Mouse (Mus musculus) midbrain, embryonic 13.5 days (tissue): ENCODE results near the gene Gm28308. TPM values are rescaled to one million over a fixed set of nuclear protein-coding genes. Genes with fewer than 3 reads are reported as not detected.
A peak's percentile ranks its signal among the peaks of the same experiment; 100 is the strongest.

Experiments
- ATAC-seq: fragments of 200-750 bp; cut with Nextera tagmentation; 2 replicates; pipeline ENCODE4 v1.8.0; 2017; ENCODE audit warnings: mild to moderate bottlenecking, moderate TSS enrichment, moderate library complexity
- H3K27ac ChIP-seq: fragments of 300-500 bp; sonication (generic); 2 replicates; pipeline ENCODE4 v1.5.1; 2015; ENCODE audit warnings: inconsistent platforms, mild to moderate bottlenecking, moderate library complexity
- H3K27me3 ChIP-seq: fragments of 300-500 bp; sonication (generic); 2 replicates; pipeline ENCODE4 v1.6.1; 2015; ENCODE audit warnings: mild to moderate bottlenecking, inconsistent platforms
- H3K36me3 ChIP-seq: fragments of 300-500 bp; sonication (generic); 2 replicates; pipeline ENCODE4 v1.6.1; 2015; ENCODE audit warnings: mild to moderate bottlenecking, inconsistent platforms
- H3K4me1 ChIP-seq: fragments of 300-500 bp; sonication (generic); replicated peaks from 2 replicates; pipeline ENCODE4 v1.6.1; 2015; ENCODE audit warnings: inconsistent platforms
- H3K4me2 ChIP-seq: fragments of 300-500 bp; sonication (generic); replicated peaks from 2 replicates; pipeline ENCODE4 v1.6.1; 2015; ENCODE audit warnings: moderate library complexity, mild to moderate bottlenecking, inconsistent platforms
- H3K4me3 ChIP-seq: fragments of 300-500 bp; sonication (generic); replicated peaks from 2 replicates; pipeline ENCODE4 v1.5.1; 2015; ENCODE audit warnings: mild to moderate bottlenecking, inconsistent platforms
- H3K9ac ChIP-seq: fragments of 300-500 bp; sonication (generic); replicated peaks from 2 replicates; pipeline ENCODE4 v1.6.1; 2015; ENCODE audit warnings: mild to moderate bottlenecking, inconsistent platforms
- H3K9me3 ChIP-seq: fragments of 300-500 bp; sonication (generic); 2 replicates; pipeline ENCODE4 v1.6.1; 2016; ENCODE audit warnings: mild to moderate bottlenecking, inconsistent platforms
- WGBS: fragments of 180-500 bp; shearing (Covaris S2); methylation state at CpG from one replicate; pipeline ENCODE4 v1.1.7; 2015; 5-methylcytosine and 5-hydroxymethylcytosine counted together
- polyA plus RNA-seq: library from polyadenylated mRNA; unstranded; fragments of >200 nt; fragmentation: Nextera tagmentation; extraction: Ambion mirVana; gene quantifications from 2 replicates; pipeline ENCODE4 v1.2.1, GENCODE M21; 2015

The Gm28308 gene
- polyA plus RNA-seq, 1 experiment from 2014 or later = not detected

DNA sequence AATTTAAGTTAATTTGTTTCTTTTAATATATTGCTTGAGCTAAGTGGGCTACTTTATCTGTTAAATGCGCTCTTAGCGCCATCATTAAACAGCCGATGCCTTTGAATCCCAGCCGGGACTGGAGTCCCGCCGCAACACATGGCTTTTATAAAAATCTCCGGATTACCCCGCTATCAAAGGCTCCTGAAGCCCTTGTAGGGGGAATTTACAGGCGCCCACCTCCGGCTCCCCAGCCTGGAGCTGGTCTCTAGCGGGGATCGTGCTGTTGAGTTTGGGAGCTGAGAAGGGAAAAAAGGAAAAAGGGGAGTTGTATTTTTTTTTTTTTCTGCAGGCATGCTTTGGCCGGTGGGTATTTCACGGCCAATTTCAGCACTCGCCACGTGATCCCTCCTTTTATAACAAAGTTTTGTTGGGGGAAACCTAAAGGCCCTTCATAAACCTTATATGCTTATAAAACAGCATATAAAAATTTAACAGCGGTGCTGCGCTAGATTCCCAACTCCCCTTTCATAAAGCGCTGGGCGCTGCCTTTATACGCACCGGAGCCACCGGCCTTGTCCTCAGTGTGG lies 31.4 kb upstream of the Gm28308 start:
- no peak for ATAC-seq
- Histone ChIP-seq H3K27me3 (peaks cover 100% of the 10 kb centered on the region), H3K9me3 (no peaks in the 10 kb centered on the region), H3K27ac (no peak overlapping the region), H3K9ac (no peak overlapping the region), H3K36me3 (no peaks in the 10 kb centered on the region), H3K4me1 (peaks cover 3% of the 10 kb centered on the region; the same call in 1 of the 2 replicates), H3K4me3 (no peak overlapping the region), H3K4me2 (no peak overlapping the region)
- WGBS = under 1% methylated on average over 23 of the region's 23 CpGs

- H3K4me2 ChIP-seq = no peak overlapping the region
- H3K4me1 ChIP-seq = peaks cover 3% of the 10 kb centered on the region; the same call in 1 of the 2 replicates
- no peak overlapping the region for H3K4me3 ChIP-seq
- no peak overlapping the region for H3K9ac ChIP-seq
- no peak overlapping the region for H3K27ac ChIP-seq
- WGBS = under 1% methylated on average over 12 of the region's 12 CpGs
- H3K27me3 ChIP-seq = peaks cover 99% of the 10 kb centered on the region
- H3K36me3 ChIP-seq = no peaks in the 10 kb centered on the region
- H3K9me3 ChIP-seq = no peaks in the 10 kb centered on the region
- no peak for ATAC-seq
These were observed 30.6 kb upstream of the Gm28308 start for GRCm38 (mm10) chr6:52243681-52244121.

DNA sequence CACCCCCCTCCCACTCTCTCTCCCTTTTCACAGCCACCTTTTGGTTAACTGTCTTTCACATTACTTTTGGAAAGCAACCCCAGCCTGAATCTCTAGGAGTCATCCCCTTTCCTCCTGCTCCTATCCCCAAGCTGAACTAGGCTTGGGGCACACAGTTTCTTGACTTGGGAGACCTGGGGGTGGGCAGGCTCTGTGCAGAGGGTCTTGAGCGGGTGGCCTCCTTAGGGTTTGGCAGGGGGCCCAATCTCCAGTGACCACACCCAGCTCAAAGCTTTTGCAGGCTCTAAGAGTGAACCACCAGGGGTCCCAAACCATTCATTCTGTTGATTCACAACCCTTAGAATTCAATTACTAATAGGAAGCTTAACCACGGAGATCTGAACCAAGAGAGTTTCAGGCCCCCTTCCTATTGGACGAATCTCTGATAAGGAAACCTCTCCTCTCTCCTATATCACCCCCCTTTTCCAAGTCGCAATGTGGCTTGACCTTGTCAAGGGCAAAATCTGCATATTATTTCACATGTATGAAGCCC lies 29.7 kb upstream of the Gm28308 start:
- Histone ChIP-seq H3K9me3 (no peaks in the 10 kb centered on the region), H3K27me3 (peaks cover 99% of the 10 kb centered on the region), H3K4me2 (no peak overlapping the region), H3K4me1 (peaks cover 3% of the 10 kb centered on the region; the same call in 1 of the 2 replicates), H3K36me3 (no peaks in the 10 kb centered on the region), H3K27ac (no peak overlapping the region), H3K9ac (no peak overlapping the region), H3K4me3 (no peak overlapping the region)
- 1% methylated on average over 4 of the region's 4 CpGs for WGBS
- ATAC-seq = no peak

DNA sequence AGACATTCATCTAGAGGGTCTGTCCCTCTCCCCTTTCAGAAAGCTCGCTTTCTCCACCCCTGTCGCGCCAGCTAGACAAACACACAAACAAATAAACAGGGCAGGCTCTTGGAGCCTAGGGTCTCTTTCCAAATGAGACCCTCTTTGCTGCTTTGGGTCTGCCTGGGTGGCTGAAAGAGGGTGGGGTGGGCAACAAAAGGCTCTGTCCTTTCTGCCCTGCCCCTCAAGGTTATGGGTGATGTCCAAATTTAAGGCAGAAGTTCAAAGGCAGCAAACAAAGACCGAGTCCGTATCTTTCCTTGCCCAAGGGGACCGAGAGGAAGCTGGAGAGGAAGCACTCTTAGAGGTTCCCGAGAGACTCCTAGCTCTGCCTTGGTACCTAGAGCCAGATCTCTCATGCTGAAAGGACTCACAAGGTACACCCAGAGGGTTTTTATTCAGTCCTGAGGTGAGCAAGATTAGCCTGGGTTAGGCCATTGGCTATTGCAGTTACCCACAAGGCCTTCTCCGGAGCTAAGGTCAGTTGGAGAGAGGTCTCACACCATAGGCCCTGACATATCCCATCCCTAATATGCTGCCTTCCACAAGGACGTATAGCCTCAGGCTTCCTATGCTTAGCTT lies 28.0 kb upstream of the Gm28308 start:
- H3K4me2 ChIP-seq = no peak overlapping the region
- WGBS = 7% methylated on average over 9 of the region's 9 CpGs
- no peak for ATAC-seq
- H3K36me3 ChIP-seq = no peaks in the 10 kb centered on the region
- H3K27me3 ChIP-seq = peaks cover 99% of the 10 kb centered on the region
- no peak overlapping the region for H3K4me3 ChIP-seq
- peaks cover 3% of the 10 kb centered on the region; the same call in 1 of the 2 replicates for H3K4me1 ChIP-seq
- no peak overlapping the region for H3K27ac ChIP-seq
- H3K9ac ChIP-seq = no peak overlapping the region
- H3K9me3 ChIP-seq = no peaks in the 10 kb centered on the region

DNA sequence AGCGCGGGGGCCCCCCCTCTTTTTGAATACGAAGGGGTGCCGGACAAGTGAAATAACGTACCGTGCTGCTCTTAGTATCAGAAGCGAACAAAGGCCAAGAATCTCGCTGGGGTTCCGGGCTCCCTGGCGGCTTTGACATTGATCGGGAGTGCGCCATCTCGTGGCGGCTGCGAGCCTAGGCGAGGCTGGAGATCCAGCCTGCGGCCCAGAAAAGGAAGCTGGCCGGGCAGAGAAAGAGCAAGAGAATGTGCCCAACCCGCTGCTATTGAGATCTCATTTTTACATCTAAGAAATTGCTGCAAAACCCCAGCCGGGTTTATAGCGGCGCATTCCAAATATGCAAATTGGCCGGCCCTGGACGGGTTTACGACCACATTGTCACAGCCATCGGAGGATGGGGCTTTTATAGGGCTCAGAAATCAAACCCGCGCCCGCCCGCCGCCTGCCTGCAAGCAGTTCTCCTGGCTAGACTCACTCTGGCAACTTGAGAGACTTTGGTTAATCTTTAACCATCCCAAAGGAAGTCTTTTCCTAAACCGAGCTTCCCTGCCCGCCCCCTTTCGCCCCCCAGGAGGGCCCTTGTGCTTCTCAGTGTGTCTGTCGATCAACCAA lies 27.4 kb upstream of the Gm28308 start, which contains the start of gene Hoxa10:
Gene Hoxa10, minus strand, starts transcription at position 466 of the 612 bp plus-strand sequence.
- Histone ChIP-seq H3K4me1 (peaks cover 3% of the 10 kb centered on the region; the same call in 1 of the 2 replicates), H3K36me3 (no peaks in the 10 kb centered on the region), H3K9ac (no peak within 1 kb of the TSS), H3K9me3 (no peaks in the 10 kb centered on the region), H3K4me2 (no peak within 1 kb of the TSS), H3K27me3 (peaks cover 99% of the 10 kb centered on the region), H3K4me3 (0 out of 2 replicates have a peak within 1 kb of the TSS, but pooled peaks have one; percentile 11), H3K27ac (no peak within 1 kb of the TSS)
- no peak for ATAC-seq
- 3% methylated on average over 35 of the region's 35 CpGs for WGBS

- 0 out of 2 replicates have a peak overlapping the region, but pooled peaks have one; percentile 11 for H3K4me3 ChIP-seq
- peaks cover 3% of the 10 kb centered on the region; the same call in 1 of the 2 replicates for H3K4me1 ChIP-seq
- no peak overlapping the region for H3K27ac ChIP-seq
- 2% methylated on average over 30 of the region's 30 CpGs for WGBS
- no peaks in the 10 kb centered on the region for H3K36me3 ChIP-seq
- H3K4me2 ChIP-seq = no peak overlapping the region
- no peak overlapping the region for H3K9ac ChIP-seq
- no peak for ATAC-seq
- H3K9me3 ChIP-seq = no peaks in the 10 kb centered on the region
- H3K27me3 ChIP-seq = peaks cover 99% of the 10 kb centered on the region
These were observed 26.7 kb upstream of the Gm28308 start for GRCm38 (mm10) chr6:52239625-52240388.

- 2% methylated on average over 7 of the region's 7 CpGs for WGBS
These were observed 25.8 kb upstream of the Gm28308 start for GRCm38 (mm10) chr6:52238976-52239375.

GRCm38 (mm10) chr6:52238155-52238545 lies 25.0 kb upstream of the Gm28308 start:
- 0 out of 2 replicates have a peak, but pooled peaks cover 3% of the 10 kb centered on the region for H3K4me1 ChIP-seq
- H3K9ac ChIP-seq = no peak overlapping the region
- peaks cover 99% of the 10 kb centered on the region for H3K27me3 ChIP-seq
- H3K9me3 ChIP-seq = no peaks in the 10 kb centered on the region
- H3K36me3 ChIP-seq = no peaks in the 10 kb centered on the region
- no peak overlapping the region for H3K4me3 ChIP-seq
- no peak overlapping the region for H3K27ac ChIP-seq
- 4% methylated on average over 7 of the region's 7 CpGs for WGBS
- no peak overlapping the region for H3K4me2 ChIP-seq
- ATAC-seq = no peak

More at GRCm38 (mm10) chr6:52238976-52239375, 25.8 kb upstream of the Gm28308 start:
- Histone ChIP-seq H3K4me1 (0 out of 2 replicates have a peak, but pooled peaks cover 3% of the 10 kb centered on the region), H3K4me3 (no peak overlapping the region), H3K27me3 (peaks cover 99% of the 10 kb centered on the region), H3K9ac (no peak overlapping the region), H3K27ac (no peak overlapping the region), H3K9me3 (no peaks in the 10 kb centered on the region), H3K36me3 (no peaks in the 10 kb centered on the region), H3K4me2 (no peak overlapping the region)
- no peak for ATAC-seq

DNA sequence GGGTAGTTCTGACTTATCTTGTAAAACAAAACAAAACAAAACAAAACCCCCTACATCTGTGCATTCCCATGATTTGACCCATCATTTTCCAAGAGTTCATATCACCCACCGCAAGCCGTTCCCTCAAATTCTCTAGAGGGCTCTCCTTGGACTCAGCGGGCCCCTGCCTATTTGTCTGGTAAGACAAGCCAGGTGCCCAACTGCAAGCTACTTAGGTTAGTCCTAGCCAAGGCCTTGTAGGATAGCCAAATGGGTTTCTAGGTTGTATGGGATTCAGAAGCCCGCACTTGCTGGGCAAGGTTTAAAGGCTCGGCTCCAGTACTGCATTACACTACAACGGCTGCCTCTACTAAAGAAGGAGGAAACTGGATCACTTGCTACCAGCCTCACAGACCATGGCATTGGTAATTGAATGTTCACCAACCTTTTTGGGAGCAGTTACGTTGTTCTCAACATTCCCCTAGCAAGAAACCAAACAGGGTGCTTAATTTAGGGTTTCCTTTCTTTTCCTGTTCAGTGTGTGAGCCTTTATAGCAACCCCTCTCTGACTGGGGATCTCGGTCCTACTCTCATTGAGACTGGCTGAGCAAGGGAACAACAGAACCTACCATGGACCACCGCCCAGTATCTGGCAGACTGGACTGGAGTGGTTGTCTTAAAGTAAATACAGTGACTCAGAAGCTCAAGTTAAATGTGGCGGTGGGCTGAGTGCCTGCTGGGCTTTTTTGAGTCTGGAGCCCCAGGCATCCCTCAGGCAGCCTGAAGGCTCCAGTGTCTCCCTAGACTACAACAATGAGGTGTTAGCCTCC lies 24.4 kb upstream of the Gm28308 start:
- Histone ChIP-seq H3K4me1 (0 out of 2 replicates have a peak, but pooled peaks cover 3% of the 10 kb centered on the region), H3K9ac (no peak overlapping the region), H3K9me3 (no peaks in the 10 kb centered on the region), H3K27ac (no peak overlapping the region), H3K27me3 (peaks cover 99% of the 10 kb centered on the region), H3K36me3 (no peaks in the 10 kb centered on the region), H3K4me2 (no peak overlapping the region), H3K4me3 (no peak overlapping the region)
- 7% methylated on average over 10 of the region's 10 CpGs for WGBS
- no peak for ATAC-seq

DNA sequence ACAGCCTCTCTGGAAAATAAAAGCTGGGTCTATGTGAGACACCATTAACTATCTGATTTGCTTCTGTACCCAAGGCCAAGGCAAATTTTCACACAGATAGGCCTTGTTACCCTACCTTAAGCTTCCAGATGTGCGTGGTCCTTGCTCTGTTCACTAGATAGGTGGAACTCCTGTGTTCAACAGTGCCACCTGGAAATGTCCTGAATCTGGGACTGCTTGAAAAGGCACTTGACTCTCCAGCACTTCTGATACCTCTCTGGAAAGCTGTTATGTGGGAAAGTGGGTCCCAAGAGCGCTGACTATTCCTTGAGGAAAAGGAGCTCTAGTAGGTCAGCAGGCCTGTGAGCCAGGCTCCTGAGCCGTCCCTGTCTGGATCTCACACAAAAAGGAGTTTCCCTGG lies 23.7 kb upstream of the Gm28308 start:
- 6% methylated on average over 3 of the region's 3 CpGs for WGBS

GRCm38 (mm10) chr6:52235866-52236265 lies 22.7 kb upstream of the Gm28308 start:
- Histone ChIP-seq H3K9me3 (no peaks in the 10 kb centered on the region), H3K4me1 (0 out of 2 replicates have a peak, but pooled peaks cover 3% of the 10 kb centered on the region), H3K4me3 (no peak overlapping the region), H3K4me2 (no peak overlapping the region), H3K27ac (no peak overlapping the region), H3K36me3 (no peaks in the 10 kb centered on the region), H3K27me3 (peaks cover 97% of the 10 kb centered on the region), H3K9ac (no peak overlapping the region)
- no peak for ATAC-seq
- WGBS = 20% methylated on average over 6 of the region's 6 CpGs

More for the DNA sequence above, 23.7 kb upstream of the Gm28308 start:
- no peak for ATAC-seq
- Histone ChIP-seq H3K9ac (no peak overlapping the region), H3K4me1 (0 out of 2 replicates have a peak, but pooled peaks cover 3% of the 10 kb centered on the region), H3K27me3 (peaks cover 99% of the 10 kb centered on the region), H3K4me3 (no peak overlapping the region), H3K4me2 (no peak overlapping the region), H3K27ac (no peak overlapping the region), H3K9me3 (no peaks in the 10 kb centered on the region), H3K36me3 (no peaks in the 10 kb centered on the region)
